Mouse (Mus musculus): ENCODE data around the gene Acsl5. TPM values are rescaled to one million over a fixed set of nuclear protein-coding genes. Genes with fewer than 3 reads are reported as not detected.

Gene Acsl5
- polyA plus RNA-seq, 1 experiment from 2014 or later: 35.8 TPM

GRCm38 (mm10) chr19:55336441-55336840 lies 84.7 kb downstream of the Acsl5 start:
- Histone ChIP-seq H3K9ac (ENCODE audit: low read depth, low read length) (no peak overlapping the region), H3K27me3 (ENCODE audit: control insufficient read depth, insufficient read depth, low read length) (no peaks in the 10 kb centered on the region), H3K4me1 (ENCODE audit: control insufficient read depth, insufficient read depth, low read length) (no peaks in the 10 kb centered on the region), H3K36me3 (ENCODE audit: control insufficient read depth, insufficient read depth, low read length) (no peaks in the 10 kb centered on the region), H3K4me2 (no peak overlapping the region), H3K4me3 (ENCODE audit: low read depth, low read length) (no peak overlapping the region), H3K9me3 (replicated peaks; ENCODE audit: control insufficient read depth, low read length) (no peaks in the 10 kb centered on the region), H3K27ac (ENCODE audit: low read depth, low read length) (no peak overlapping the region)
- WGBS (ENCODE audit: insufficient replicate concordance): 89% methylated on average over 12 of the region's 12 CpGs
- ATAC-seq (replicated peaks; ENCODE audit: insufficient number of reproducible peaks, low FRiP score, low TSS enrichment): no peak

GRCm38 (mm10) chr19:55337066-55337465 lies 85.3 kb downstream of the Acsl5 start:
- Histone ChIP-seq H3K36me3 (ENCODE audit: control insufficient read depth, insufficient read depth, low read length) (no peaks in the 10 kb centered on the region), H3K27ac (ENCODE audit: low read depth, low read length) (no peak overlapping the region), H3K4me2 (no peak overlapping the region), H3K4me3 (ENCODE audit: low read depth, low read length) (no peak overlapping the region), H3K9ac (ENCODE audit: low read depth, low read length) (no peak overlapping the region), H3K4me1 (ENCODE audit: control insufficient read depth, insufficient read depth, low read length) (no peaks in the 10 kb centered on the region), H3K9me3 (replicated peaks; ENCODE audit: control insufficient read depth, low read length) (no peaks in the 10 kb centered on the region), H3K27me3 (ENCODE audit: control insufficient read depth, insufficient read depth, low read length) (no peaks in the 10 kb centered on the region)
- 86% methylated on average over 9 of the region's 9 CpGs for WGBS (ENCODE audit: insufficient replicate concordance)
- no peak for ATAC-seq (replicated peaks; ENCODE audit: insufficient number of reproducible peaks, low FRiP score, low TSS enrichment)

- WGBS (ENCODE audit: insufficient replicate concordance): 90% methylated on average over 10 of the region's 10 CpGs
- Histone ChIP-seq H3K27me3 (ENCODE audit: control insufficient read depth, insufficient read depth, low read length) (no peaks in the 10 kb centered on the region), H3K36me3 (ENCODE audit: control insufficient read depth, insufficient read depth, low read length) (no peaks in the 10 kb centered on the region), H3K9ac (ENCODE audit: low read depth, low read length) (no peak overlapping the region), H3K4me3 (ENCODE audit: low read depth, low read length) (no peak overlapping the region), H3K27ac (ENCODE audit: low read depth, low read length) (no peak overlapping the region), H3K4me1 (ENCODE audit: control insufficient read depth, insufficient read depth, low read length) (no peaks in the 10 kb centered on the region), H3K4me2 (no peak overlapping the region), H3K9me3 (replicated peaks; ENCODE audit: control insufficient read depth, low read length) (no peaks in the 10 kb centered on the region)
- no peak for ATAC-seq (replicated peaks; ENCODE audit: insufficient number of reproducible peaks, low FRiP score, low TSS enrichment)
Measured at GRCm38 (mm10) chr19:55337664-55338063, 85.9 kb downstream of the Acsl5 start.

- 87% methylated on average over 6 of the region's 6 CpGs for WGBS (ENCODE audit: insufficient replicate concordance)
- no peak for ATAC-seq (replicated peaks; ENCODE audit: insufficient number of reproducible peaks, low FRiP score, low TSS enrichment)
- H3K4me1 ChIP-seq (ENCODE audit: control insufficient read depth, insufficient read depth, low read length): no peaks in the 10 kb centered on the region
- H3K9ac ChIP-seq (ENCODE audit: low read depth, low read length): no peak overlapping the region
- H3K4me3 ChIP-seq (ENCODE audit: low read depth, low read length): no peak overlapping the region
- no peaks in the 10 kb centered on the region for H3K9me3 ChIP-seq (replicated peaks; ENCODE audit: control insufficient read depth, low read length)
- no peak overlapping the region for H3K4me2 ChIP-seq
- no peak overlapping the region for H3K27ac ChIP-seq (ENCODE audit: low read depth, low read length)
- H3K36me3 ChIP-seq (ENCODE audit: control insufficient read depth, insufficient read depth, low read length): no peaks in the 10 kb centered on the region
- H3K27me3 ChIP-seq (ENCODE audit: control insufficient read depth, insufficient read depth, low read length): no peaks in the 10 kb centered on the region
Measured at GRCm38 (mm10) chr19:55340521-55340920, 88.8 kb downstream of the Acsl5 start.

GRCm38 (mm10) chr19:55341377-55341776 lies 89.6 kb downstream of the Acsl5 start:
- ATAC-seq (replicated peaks; ENCODE audit: insufficient number of reproducible peaks, low FRiP score, low TSS enrichment): no peak
- Histone ChIP-seq H3K9ac (ENCODE audit: low read depth, low read length) (no peak overlapping the region), H3K4me1 (ENCODE audit: control insufficient read depth, insufficient read depth, low read length) (no peaks in the 10 kb centered on the region), H3K36me3 (ENCODE audit: control insufficient read depth, insufficient read depth, low read length) (no peaks in the 10 kb centered on the region), H3K4me3 (ENCODE audit: low read depth, low read length) (no peak overlapping the region), H3K27ac (ENCODE audit: low read depth, low read length) (no peak overlapping the region), H3K9me3 (replicated peaks; ENCODE audit: control insufficient read depth, low read length) (no peaks in the 10 kb centered on the region), H3K4me2 (no peak overlapping the region), H3K27me3 (ENCODE audit: control insufficient read depth, insufficient read depth, low read length) (no peaks in the 10 kb centered on the region)
- 74% methylated on average over 3 of the region's 3 CpGs for WGBS (ENCODE audit: insufficient replicate concordance)

GRCm38 (mm10) chr19:55342423-55342822 lies 90.7 kb downstream of the Acsl5 start:
- Histone ChIP-seq H3K9me3 (replicated peaks; ENCODE audit: control insufficient read depth, low read length) (no peaks in the 10 kb centered on the region), H3K27ac (ENCODE audit: low read depth, low read length) (no peak overlapping the region), H3K9ac (ENCODE audit: low read depth, low read length) (no peak overlapping the region), H3K27me3 (ENCODE audit: control insufficient read depth, insufficient read depth, low read length) (no peaks in the 10 kb centered on the region), H3K4me1 (ENCODE audit: control insufficient read depth, insufficient read depth, low read length) (no peaks in the 10 kb centered on the region), H3K36me3 (ENCODE audit: control insufficient read depth, insufficient read depth, low read length) (no peaks in the 10 kb centered on the region), H3K4me2 (no peak overlapping the region), H3K4me3 (ENCODE audit: low read depth, low read length) (no peak overlapping the region)
- 88% methylated on average over 7 of the region's 7 CpGs for WGBS (ENCODE audit: insufficient replicate concordance)
- ATAC-seq (replicated peaks; ENCODE audit: insufficient number of reproducible peaks, low FRiP score, low TSS enrichment): no peak

- Histone ChIP-seq H3K4me2 (no peak overlapping the region), H3K36me3 (ENCODE audit: control insufficient read depth, insufficient read depth, low read length) (no peaks in the 10 kb centered on the region), H3K27me3 (ENCODE audit: control insufficient read depth, insufficient read depth, low read length) (no peaks in the 10 kb centered on the region), H3K4me1 (ENCODE audit: control insufficient read depth, insufficient read depth, low read length) (no peaks in the 10 kb centered on the region), H3K9ac (ENCODE audit: low read depth, low read length) (no peak overlapping the region), H3K4me3 (ENCODE audit: low read depth, low read length) (no peak overlapping the region), H3K9me3 (replicated peaks; ENCODE audit: control insufficient read depth, low read length) (no peaks in the 10 kb centered on the region), H3K27ac (ENCODE audit: low read depth, low read length) (no peak overlapping the region)
- 83% methylated on average over 9 of the region's 9 CpGs for WGBS (ENCODE audit: insufficient replicate concordance)
- no peak for ATAC-seq (replicated peaks; ENCODE audit: insufficient number of reproducible peaks, low FRiP score, low TSS enrichment)
Measured at GRCm38 (mm10) chr19:55343274-55343673, 91.5 kb downstream of the Acsl5 start.

Other genes with a start within 250 kb of the Acsl5 start
- gene Gpam, start 124.7 kb upstream of the Acsl5 start, polyA plus RNA-seq (2014; fragmentation: Nextera tagmentation; extraction: Ambion mirVana): 9.9 and 11.0 TPM in 2 replicates
- gene Tectb, start 71.2 kb upstream of the Acsl5 start, polyA plus RNA-seq (2014; fragmentation: Nextera tagmentation; extraction: Ambion mirVana): not detected in 2 replicates
- not detected in 2 replicates for gene Gucy2g, start 10.7 kb upstream of the Acsl5 start, polyA plus RNA-seq (2014; fragmentation: Nextera tagmentation; extraction: Ambion mirVana)
- gene Zdhhc6, start 64.1 kb downstream of the Acsl5 start, polyA plus RNA-seq (2014; fragmentation: Nextera tagmentation; extraction: Ambion mirVana): 76.1 and 82.5 TPM in 2 replicates
- gene Vti1a, start 64.4 kb downstream of the Acsl5 start, polyA plus RNA-seq (2014; fragmentation: Nextera tagmentation; extraction: Ambion mirVana): 17.5 and 19.0 TPM in 2 replicates